Mouse (Mus musculus): ENCODE measurements around the gene Prr5l. TPM values are rescaled to one million over a fixed set of nuclear protein-coding genes. Genes with fewer than 3 reads are reported as not detected.
A peak's percentile ranks its signal among the peaks of the same experiment; 100 is the strongest.

The Prr5l gene
- polyA plus RNA-seq, 1 experiment, result 0.06 TPM

DNA sequence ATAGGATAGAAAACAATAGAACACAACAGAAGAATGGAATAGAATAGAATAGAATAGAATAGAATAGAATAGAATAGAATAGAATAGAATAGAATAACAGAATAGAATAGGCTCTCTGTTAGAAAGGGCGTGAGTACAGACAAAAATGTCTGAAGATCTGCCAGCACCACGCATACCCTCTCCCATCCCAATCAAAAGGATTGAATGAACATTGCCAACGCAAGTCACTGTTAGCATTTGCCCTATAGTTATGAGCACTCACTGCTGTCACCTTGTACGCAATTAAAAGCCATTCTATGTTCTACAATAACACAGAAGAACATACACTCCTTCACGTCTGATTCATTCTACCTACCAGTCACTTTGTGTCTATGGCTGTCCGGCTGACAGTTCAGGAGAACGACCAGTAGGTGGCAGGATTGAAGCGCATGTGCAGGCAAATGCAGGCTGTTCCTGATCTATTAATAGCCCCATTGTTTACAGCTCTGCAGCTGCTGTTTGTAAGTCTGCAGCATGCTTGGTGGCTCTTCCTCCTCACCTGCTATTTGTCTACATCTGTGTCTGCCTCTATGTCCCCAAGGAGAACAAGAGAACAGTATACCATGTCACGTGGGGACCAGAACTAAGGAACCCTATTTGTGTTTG lies 217.6 kb downstream of the Prr5l start:
- H3K36me3 ChIP-seq (ENCODE audit: control insufficient read depth, insufficient read depth), result no peaks in the 10 kb centered on the region
- peak; percentile 41 for TF ChIP-seq TCF12 (IDR thresholded peaks at IDR 0.05; ENCODE audit: insufficient read depth, poor library complexity, severe bottlenecking)
- TF ChIP-seq MYOG (IDR thresholded peaks at IDR 0.05; ENCODE audit: control insufficient read depth in 1 of 3, insufficient read depth in 1 of 3, insufficient read length in 2 of 3, low read depth in 2 of 3), result peak; percentile 27 to 77 (median 73)
- no peak for TF ChIP-seq REST (IDR thresholded peaks at IDR 0.05; ENCODE audit: insufficient read depth, insufficient read length)
- no peak for TF ChIP-seq POLR2A (IDR thresholded peaks at IDR 0.05; ENCODE audit: insufficient read length, low read depth)
- TF ChIP-seq MAX (IDR thresholded peaks at IDR 0.05; ENCODE audit: low read depth), result no peak
- TF ChIP-seq SRF (IDR thresholded peaks at IDR 0.05; ENCODE audit: control insufficient read depth, insufficient read length, low read depth), result no peak
- peak; percentile 25 to 88 (median 76) for TF ChIP-seq MYOD1 (IDR thresholded peaks at IDR 0.05; ENCODE audit: control insufficient read depth in 1 of 3, insufficient read length in 2 of 3, low read depth in 2 of 3)
- peak; percentile 47 for TF ChIP-seq TCF3 (IDR thresholded peaks at IDR 0.05; ENCODE audit: insufficient read length, low read depth)
- TF ChIP-seq POLR2AphosphoS2 (IDR thresholded peaks at IDR 0.05; ENCODE audit: insufficient read length, low read depth), result no peak
- peak; percentile 38 for TF ChIP-seq USF1 (IDR thresholded peaks at IDR 0.05; ENCODE audit: low read depth)
- TF ChIP-seq CEBPB (IDR thresholded peaks at IDR 0.05; ENCODE audit: insufficient read depth, poor library complexity, severe bottlenecking), result no peak
- no peak for TF ChIP-seq E2F4 (IDR thresholded peaks at IDR 0.05; ENCODE audit: insufficient read depth)
- H3K79me2 ChIP-seq (ENCODE audit: control insufficient read depth, insufficient read depth), result no peaks in the 10 kb centered on the region
- no peak overlapping the region for H3ac ChIP-seq (ENCODE audit: control insufficient read depth, insufficient read length)
- no peak overlapping the region for H3K4me2 ChIP-seq (ENCODE audit: low read depth)
- no peak overlapping the region for H3K4me3 ChIP-seq
- peaks cover 18% of the 10 kb centered on the region for H3K27me3 ChIP-seq (ENCODE audit: control insufficient read depth, insufficient read depth, insufficient read length)

Other genes starting within 250 kb of the Prr5l start
- not detected for gene Rag1, start 233.5 kb downstream of the Prr5l start, polyA plus RNA-seq (2012; fragmentation: generic; extraction: Trizol)
- 18.1 TPM for gene B230118H07Rik, start 233.5 kb downstream of the Prr5l start, polyA plus RNA-seq (2012; fragmentation: generic; extraction: Trizol)
- gene Traf6, start 204.6 kb downstream of the Prr5l start, polyA plus RNA-seq (2012; fragmentation: generic; extraction: Trizol), result 5.4 TPM
- gene Commd9, start 3.2 kb upstream of the Prr5l start, polyA plus RNA-seq (2012; fragmentation: generic; extraction: Trizol), result 46.2 TPM